Mouse (Mus musculus) splenic B cell, adult 2 months (primary cell): ENCODE results near the gene Ywhag.

Experiments used
- DNase-seq: peaks from one replicate; pipeline ENCODE4 v3.0.0-alpha.2; 2011; ENCODE audit warnings: low read depth, low spot score
- H3K27me3 ChIP-seq: 2 replicates; pipeline ENCODE4 v1.6.1; 2012; ENCODE audit warnings: mild to moderate bottlenecking, low read length, moderate library complexity, mixed read lengths; ENCODE audit not compliant: control insufficient read depth, poor library complexity, insufficient read depth, severe bottlenecking
- H3K36me3 ChIP-seq: 2 replicates; pipeline ENCODE4 v1.6.1; 2012; ENCODE audit warnings: mild to moderate bottlenecking, low read length, moderate library complexity, mixed read lengths; ENCODE audit not compliant: control insufficient read depth, poor library complexity, insufficient read depth, severe bottlenecking

Gene Ywhag

GRCm38 (mm10) chr5:135911633-135912220, 22.7 kb downstream of the Ywhag start:
- no peak for DNase-seq

GRCm38 (mm10) chr5:135910813-135911212, 23.6 kb downstream of the Ywhag start:
- no peak for DNase-seq
- H3K36me3 ChIP-seq = peaks cover 13% of the 10 kb centered on the region
- no peaks in the 10 kb centered on the region for H3K27me3 ChIP-seq

More at GRCm38 (mm10) chr5:135911633-135912220, 22.7 kb downstream of the Ywhag start:
- H3K36me3 ChIP-seq = peaks cover 13% of the 10 kb centered on the region
- no peaks in the 10 kb centered on the region for H3K27me3 ChIP-seq

- H3K27me3 ChIP-seq = no peaks in the 10 kb centered on the region
- DNase-seq = no peak
Measured at GRCm38 (mm10) chr5:135909646-135910045, 24.8 kb downstream of the Ywhag start.

GRCm38 (mm10) chr5:135908989-135909388, 25.4 kb downstream of the Ywhag start:
- DNase-seq = no peak
- no peaks in the 10 kb centered on the region for H3K27me3 ChIP-seq

More at GRCm38 (mm10) chr5:135909646-135910045, 24.8 kb downstream of the Ywhag start:
- peaks cover 13% of the 10 kb centered on the region for H3K36me3 ChIP-seq

GRCm38 (mm10) chr5:135908185-135908584, 26.2 kb downstream of the Ywhag start:
- Histone ChIP-seq H3K36me3 (peaks cover 13% of the 10 kb centered on the region), H3K27me3 (no peaks in the 10 kb centered on the region)
- no peak for DNase-seq

More at GRCm38 (mm10) chr5:135908989-135909388, 25.4 kb downstream of the Ywhag start:
- peaks cover 13% of the 10 kb centered on the region for H3K36me3 ChIP-seq

GRCm38 (mm10) chr5:135907256-135907655, 27.2 kb downstream of the Ywhag start:
- peaks cover 13% of the 10 kb centered on the region for H3K36me3 ChIP-seq
- no peak for DNase-seq
- no peaks in the 10 kb centered on the region for H3K27me3 ChIP-seq

GRCm38 (mm10) chr5:135906846-135907245, 27.6 kb downstream of the Ywhag start:
- H3K36me3 ChIP-seq = peaks cover 13% of the 10 kb centered on the region
- no peak for DNase-seq

GRCm38 (mm10) chr5:135905320-135906225, 28.8 kb downstream of the Ywhag start:
- DNase-seq = no peak
- H3K36me3 ChIP-seq = peaks cover 12% of the 10 kb centered on the region
- H3K27me3 ChIP-seq = no peaks in the 10 kb centered on the region

More at GRCm38 (mm10) chr5:135906846-135907245, 27.6 kb downstream of the Ywhag start:
- no peaks in the 10 kb centered on the region for H3K27me3 ChIP-seq

GRCm38 (mm10) chr5:135904259-135904658, 30.2 kb downstream of the Ywhag start:
- no peaks in the 10 kb centered on the region for H3K27me3 ChIP-seq
- H3K36me3 ChIP-seq = peaks cover 2% of the 10 kb centered on the region
- DNase-seq = no peak

GRCm38 (mm10) chr5:135903551-135904151, 30.8 kb downstream of the Ywhag start:
- Histone ChIP-seq H3K36me3 (no peaks in the 10 kb centered on the region; the same call in 1 of the 2 replicates), H3K27me3 (no peaks in the 10 kb centered on the region)
- peak; percentile 72 for DNase-seq

GRCm38 (mm10) chr5:135903058-135903457, 31.4 kb downstream of the Ywhag start:
- no peak for DNase-seq
- no peaks in the 10 kb centered on the region; the same call in 1 of the 2 replicates for H3K36me3 ChIP-seq

GRCm38 (mm10) chr5:135901354-135902095, 32.9 kb downstream of the Ywhag start:
- no peaks in the 10 kb centered on the region for H3K27me3 ChIP-seq
- peak; percentile 51 for DNase-seq
- H3K36me3 ChIP-seq = no peaks in the 10 kb centered on the region; the same call in 1 of the 2 replicates

More at GRCm38 (mm10) chr5:135903058-135903457, 31.4 kb downstream of the Ywhag start:
- H3K27me3 ChIP-seq = no peaks in the 10 kb centered on the region

- no peaks in the 10 kb centered on the region for H3K27me3 ChIP-seq
- DNase-seq = no peak
- H3K36me3 ChIP-seq = no peaks in the 10 kb centered on the region; the same call in 1 of the 2 replicates
Measured at GRCm38 (mm10) chr5:135900701-135901100, 33.7 kb downstream of the Ywhag start.

- H3K27me3 ChIP-seq = no peaks in the 10 kb centered on the region
- no peak for DNase-seq
- no peaks in the 10 kb centered on the region; the same call in 1 of the 2 replicates for H3K36me3 ChIP-seq
Measured at GRCm38 (mm10) chr5:135899833-135900232, 34.6 kb downstream of the Ywhag start.
